Mouse (Mus musculus) lung, adult 2 months (tissue): ENCODE measurements around the gene Gm10320. TPM values are rescaled to one million over a fixed set of nuclear protein-coding genes. Genes with fewer than 3 reads are reported as not detected.

Experiments used
- DNase-seq: peaks from one replicate; pipeline ENCODE4 v3.0.0; 2022
- H3K4me1 ChIP-seq: fragments of 200-500 bp; 2 replicates; pipeline ENCODE4 v1.6.1; 2011; ENCODE audit warnings: low read length; ENCODE audit not compliant: control insufficient read depth, insufficient read depth
- H3K4me3 ChIP-seq: fragments of 200-500 bp; replicated peaks from 2 replicates; pipeline ENCODE3; 2011; ENCODE audit warnings: low read depth, mild to moderate bottlenecking, control low read depth, low read length; ENCODE audit errors: extremely low read depth
- CTCF ChIP-seq: fragments of 200-500 bp; IDR thresholded peaks from 2 replicates; pipeline ENCODE4 v1.5.1; 2011; ENCODE audit warnings: mild to moderate bottlenecking, low read length, control low read depth; ENCODE audit not compliant: insufficient read depth
- POLR2A ChIP-seq: fragments of 200-500 bp; IDR thresholded peaks from 2 replicates; pipeline ENCODE4 v1.6.1; 2011; ENCODE audit warnings: low read depth, mild to moderate bottlenecking, control low read depth, low read length, borderline replicate concordance; ENCODE audit errors: extremely low read depth
- WGBS: fragments of 180-500 bp; shearing (Covaris S2); methylation state at CpG from one replicate; pipeline ENCODE4 v1.1.7; 2018; 5-methylcytosine and 5-hydroxymethylcytosine counted together
- polyA plus RNA-seq: library from polyadenylated mRNA; depleted of rRNA; stranded (reverse); fragments of >200 nt; gene quantifications from 2 replicates; pipeline ENCODE4 v1.2.3, GENCODE M21; 2012

Gene Gm10320
- polyA plus RNA-seq, 1 experiment: 0.52 TPM

DNA sequence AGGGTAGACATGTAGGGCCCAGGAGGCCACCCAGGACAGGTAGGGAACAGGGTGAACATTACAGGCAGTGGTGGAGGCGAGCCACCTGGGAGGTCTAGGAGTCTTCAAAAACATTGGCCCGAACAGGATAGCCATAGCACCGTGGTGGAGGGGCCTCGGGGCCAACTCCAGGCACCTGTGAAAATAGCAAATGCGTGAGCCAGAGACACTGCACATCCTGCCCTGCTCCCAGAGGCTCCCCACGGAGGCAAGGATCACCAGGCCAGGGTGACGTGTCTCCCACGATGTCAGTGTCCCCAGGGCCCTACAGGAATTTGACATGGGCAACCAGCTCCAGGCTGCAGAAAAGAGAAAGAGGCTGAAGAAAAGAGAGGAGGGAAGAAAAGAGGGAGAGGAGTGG lies 16.1 kb downstream of the Gm10320 start:
- TF ChIP-seq POLR2A: no peak
- TF ChIP-seq CTCF: no peak
- DNase-seq: no peak
- WGBS: 52% methylated on average over 8 of the region's 8 CpGs

DNA sequence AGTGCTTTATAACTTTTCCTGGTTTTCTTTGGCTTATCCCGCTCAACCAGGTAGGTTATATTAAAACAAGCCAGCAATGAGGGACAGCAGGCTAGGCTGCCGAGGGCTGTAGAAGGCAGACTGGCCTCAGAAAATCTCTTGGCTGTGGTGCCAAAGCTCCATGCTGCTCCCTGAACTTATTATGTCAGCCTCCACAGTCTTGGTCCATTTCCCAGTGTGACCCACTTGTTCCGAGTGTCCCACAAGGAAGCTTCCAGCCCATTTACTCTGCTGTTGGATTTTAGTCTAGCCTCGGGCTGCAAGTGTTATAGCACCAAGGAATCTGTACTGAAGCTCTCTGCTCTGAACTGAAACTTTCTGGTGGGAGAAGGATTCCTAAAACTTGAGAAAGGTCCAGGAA lies 18.8 kb downstream of the Gm10320 start:
- no peak overlapping the region for H3K4me3 ChIP-seq
- H3K4me1 ChIP-seq: no peaks in the 10 kb centered on the region
- no peak for DNase-seq
- 65% methylated on average over 4 of the region's 4 CpGs for WGBS
- TF ChIP-seq CTCF (no peak), POLR2A (no peak)

More for the DNA sequence above, 16.1 kb downstream of the Gm10320 start:
- Histone ChIP-seq H3K4me3 (no peak overlapping the region), H3K4me1 (no peaks in the 10 kb centered on the region)

DNA sequence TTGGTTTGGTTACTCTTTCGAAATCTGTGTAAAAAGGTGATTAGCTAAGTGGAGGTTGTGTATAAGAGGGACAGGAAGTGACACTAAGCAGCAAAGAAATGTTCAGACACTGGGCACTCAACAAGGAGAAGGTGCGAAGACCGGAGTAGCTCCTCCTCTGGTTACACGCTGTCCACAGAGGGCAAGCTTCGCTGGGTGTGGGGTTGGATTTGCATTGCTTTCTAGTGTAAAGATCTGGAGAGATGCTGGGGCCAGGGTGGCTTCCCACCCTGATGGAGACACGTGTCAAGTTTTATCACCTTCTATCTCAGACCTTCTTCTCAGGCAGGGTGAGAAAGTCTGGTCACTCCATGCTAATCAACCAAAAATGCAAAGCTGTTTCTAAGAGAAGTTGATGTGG lies 20.0 kb downstream of the Gm10320 start:
- DNase-seq: no peak
- H3K4me1 ChIP-seq: no peaks in the 10 kb centered on the region
- WGBS: 58% methylated on average over 6 of the region's 6 CpGs
- no peak overlapping the region for H3K4me3 ChIP-seq
- TF ChIP-seq CTCF: no peak
- no peak for TF ChIP-seq POLR2A

DNA sequence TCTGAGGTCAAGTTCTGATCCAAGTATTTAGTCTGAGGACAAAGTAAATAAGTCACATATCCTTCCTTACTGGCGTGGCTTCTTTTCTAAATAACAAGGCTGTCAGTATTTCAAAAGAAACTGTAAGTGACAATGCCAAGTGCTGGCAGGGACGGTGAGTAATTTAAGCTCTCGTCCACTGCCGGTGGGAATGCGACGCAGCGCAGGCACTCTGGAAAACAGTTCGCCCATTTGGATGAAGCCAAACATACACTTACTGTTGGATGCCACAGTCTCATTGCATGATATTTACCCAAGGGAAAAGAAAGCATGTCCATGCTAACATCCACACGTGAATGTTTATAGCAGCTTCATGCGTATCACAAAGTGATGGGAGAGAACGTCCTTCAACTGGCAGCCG lies 21.5 kb downstream of the Gm10320 start:
- no peak for TF ChIP-seq CTCF
- no peak for TF ChIP-seq POLR2A
- 47% methylated on average over 12 of the region's 12 CpGs for WGBS
- DNase-seq: no peak
- Histone ChIP-seq H3K4me1 (no peaks in the 10 kb centered on the region), H3K4me3 (no peak overlapping the region)

DNA sequence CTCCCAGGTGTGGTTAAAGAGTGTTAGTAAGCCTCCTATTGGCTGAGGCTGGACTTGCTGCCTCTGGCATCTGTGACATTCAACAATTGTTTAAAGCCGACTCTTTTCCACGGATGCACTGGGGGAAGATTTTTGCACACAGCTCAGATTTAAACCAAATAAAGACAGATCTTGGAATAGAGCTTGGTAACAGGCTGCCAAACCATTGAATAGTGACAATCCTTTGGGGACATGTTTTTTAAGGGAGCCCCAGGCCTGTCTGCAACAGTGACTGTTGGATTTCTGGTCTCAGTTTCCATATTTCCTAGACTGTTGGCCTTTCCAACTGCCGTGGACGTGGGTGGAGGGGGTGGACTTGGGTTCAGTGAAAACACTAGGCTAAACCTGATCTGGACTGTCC lies 21.9 kb downstream of the Gm10320 start:
- Histone ChIP-seq H3K4me3 (no peak overlapping the region), H3K4me1 (no peaks in the 10 kb centered on the region)
- TF ChIP-seq CTCF (no peak), POLR2A (no peak)
- DNase-seq: no peak
- WGBS: 37% methylated on average over 4 of the region's 4 CpGs

DNA sequence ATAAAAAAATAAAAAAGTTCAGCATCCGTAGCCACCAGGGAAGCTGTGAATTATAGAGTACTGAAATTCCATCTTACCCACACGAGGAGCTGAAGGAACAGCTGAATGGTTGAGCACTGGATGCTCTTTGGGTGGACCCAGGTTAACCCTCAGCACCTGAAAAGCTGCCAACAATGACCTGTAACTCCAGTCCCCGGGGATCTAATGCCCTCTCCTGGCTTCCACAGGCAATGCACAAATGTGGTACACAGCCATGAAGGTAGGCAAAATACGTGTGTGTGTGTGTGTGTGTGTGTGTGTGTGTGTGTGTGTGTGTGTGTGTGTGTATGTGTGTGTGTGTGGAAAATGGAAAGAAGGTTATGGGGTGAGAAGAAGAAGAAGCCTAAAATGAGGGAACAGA lies 30.3 kb downstream of the Gm10320 start:
- no peak overlapping the region for H3K4me3 ChIP-seq
- H3K4me1 ChIP-seq: no peaks in the 10 kb centered on the region
- TF ChIP-seq CTCF (no peak), POLR2A (no peak)
- no peak for DNase-seq
- WGBS: 60% methylated on average over 4 of the region's 4 CpGs

DNA sequence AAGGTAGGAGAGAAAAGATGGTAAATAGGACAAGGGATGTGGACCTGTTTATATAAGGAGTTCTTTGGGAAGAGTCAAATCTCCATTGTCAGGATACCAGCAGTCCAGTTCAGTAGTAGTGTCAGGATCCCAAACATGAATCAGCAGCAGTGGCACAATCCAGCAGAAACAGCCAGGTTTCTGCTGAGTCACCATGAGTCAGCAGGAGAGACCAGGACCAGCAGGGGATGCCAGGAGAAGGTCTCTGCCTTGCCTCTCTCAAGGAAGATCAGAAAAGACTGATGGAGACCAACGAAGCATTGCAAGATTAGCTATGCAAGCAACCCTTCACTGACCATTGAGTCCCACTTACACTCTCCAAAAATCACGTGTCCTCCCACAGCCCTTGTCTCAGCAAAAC lies 35.4 kb downstream of the Gm10320 start:
- Histone ChIP-seq H3K4me3 (no peak overlapping the region), H3K4me1 (no peaks in the 10 kb centered on the region)
- no peak for DNase-seq
- TF ChIP-seq POLR2A: no peak
- TF ChIP-seq CTCF: no peak
- 59% methylated on average over 2 of the region's 2 CpGs for WGBS

DNA sequence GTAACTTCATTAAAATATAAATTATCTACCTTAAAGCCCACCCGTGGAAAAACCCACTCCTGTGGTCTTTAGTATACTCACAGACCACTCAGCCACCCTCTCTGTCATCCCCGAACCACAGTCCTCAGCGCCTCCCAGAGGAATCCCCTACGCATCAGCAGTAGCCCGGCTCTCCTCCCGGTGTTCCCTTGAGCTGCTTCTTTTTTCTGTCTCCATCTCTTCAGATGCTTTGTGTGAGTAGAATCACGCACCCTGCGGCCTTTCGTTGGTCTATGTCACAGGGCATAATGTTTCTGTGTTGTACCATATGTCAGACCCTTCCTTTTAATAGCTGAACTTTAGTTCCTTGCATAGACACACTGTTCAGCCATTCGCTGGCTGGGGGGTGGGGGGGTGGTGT lies 36.2 kb downstream of the Gm10320 start:
- 86% methylated on average over 10 of the region's 10 CpGs for WGBS
- TF ChIP-seq CTCF: no peak
- no peaks in the 10 kb centered on the region for H3K4me1 ChIP-seq
- no peak for DNase-seq
- no peak overlapping the region for H3K4me3 ChIP-seq

DNA sequence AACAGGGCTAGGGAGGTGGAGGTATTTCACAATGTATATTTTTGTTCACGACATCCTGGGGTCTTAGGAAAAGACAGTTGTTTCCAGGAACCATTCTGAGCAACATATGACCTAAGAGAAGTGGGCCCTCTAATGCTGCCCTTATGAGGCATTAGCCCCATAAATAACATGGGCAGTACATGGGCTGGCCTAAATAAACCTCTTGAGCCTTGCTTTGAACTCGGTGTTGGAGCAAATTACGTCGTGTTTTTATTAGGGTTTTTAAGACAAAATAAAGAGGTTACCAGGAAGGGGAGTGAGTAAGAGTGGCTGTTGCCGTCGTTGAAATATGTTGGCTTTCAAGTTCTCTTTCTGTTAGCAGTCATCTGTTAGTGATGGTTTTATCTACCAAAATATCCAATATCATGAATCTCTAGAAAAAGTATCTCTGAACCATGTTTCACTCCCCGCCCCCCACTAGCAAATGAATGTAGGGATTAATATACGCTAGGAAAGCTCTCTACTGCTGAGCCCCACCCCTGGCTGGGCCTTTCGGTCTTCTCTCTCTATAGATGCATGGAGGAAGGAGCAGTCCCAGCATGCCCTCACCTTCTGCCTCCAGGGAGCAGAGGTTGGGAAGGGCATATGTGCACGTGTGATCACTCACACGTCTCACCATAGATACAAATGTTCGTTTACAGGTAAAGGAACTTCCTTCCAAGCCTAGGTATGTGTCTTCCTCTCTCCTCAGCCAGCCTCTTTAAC lies 37.4 kb downstream of the Gm10320 start:
- no peak for DNase-seq
- whole genome bisulfite sequencing: 85% methylated on average over 12 of the region's 12 CpGs
- Histone ChIP-seq H3K4me3 (no peak overlapping the region), H3K4me1 (no peaks in the 10 kb centered on the region)
- no peak for TF ChIP-seq CTCF

DNA sequence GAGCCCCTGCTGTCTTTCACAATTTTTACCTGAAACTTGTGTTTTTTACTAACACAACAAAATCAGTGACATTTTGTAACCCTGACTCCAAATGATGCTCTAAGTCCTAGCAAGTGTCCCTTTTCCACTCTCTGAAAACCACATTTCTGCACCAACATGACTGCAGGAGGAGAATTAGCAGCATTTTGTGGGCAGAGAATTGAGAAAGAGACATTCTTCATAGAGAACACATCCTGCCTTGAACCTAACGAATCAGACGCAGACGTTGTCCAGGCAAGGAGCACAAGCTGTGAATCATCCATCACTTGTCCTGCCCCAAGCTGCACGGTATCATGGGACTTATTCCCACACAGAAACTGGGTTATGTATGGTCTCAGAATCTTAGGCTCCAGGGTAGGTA lies 38.7 kb downstream of the Gm10320 start:
- DNase-seq: no peak
- TF ChIP-seq CTCF: no peak
- TF ChIP-seq POLR2A: no peak
- no peak overlapping the region for H3K4me3 ChIP-seq
- no peaks in the 10 kb centered on the region for H3K4me1 ChIP-seq
- 56% methylated on average over 4 of the region's 4 CpGs for WGBS
